Mouse (Mus musculus) adrenal gland, adult 8-10 months (tissue): ENCODE data around the gene Mfsd11. TPM values are rescaled to one million over a fixed set of nuclear protein-coding genes. Genes with fewer than 3 reads are reported as not detected.
"Not testable (repeated sequence)": the region's sequence is repeated elsewhere in the genome, so short reads cannot be mapped to it uniquely, and the experiment has no call there.

Experiments used
- DNase-seq: peaks from one replicate; pipeline ENCODE4 v3.0.0; 2022
- total RNA-seq, 4 experiments: library from RNA; stranded (reverse); gene quantifications; 2 replicates each; pipeline ENCODE4 v1.2.4; 2022

Gene Mfsd11
- total RNA-seq, 4 experiments from 2014 or later = 45.7 to 69.2 (median 52.9) TPM

DNA sequence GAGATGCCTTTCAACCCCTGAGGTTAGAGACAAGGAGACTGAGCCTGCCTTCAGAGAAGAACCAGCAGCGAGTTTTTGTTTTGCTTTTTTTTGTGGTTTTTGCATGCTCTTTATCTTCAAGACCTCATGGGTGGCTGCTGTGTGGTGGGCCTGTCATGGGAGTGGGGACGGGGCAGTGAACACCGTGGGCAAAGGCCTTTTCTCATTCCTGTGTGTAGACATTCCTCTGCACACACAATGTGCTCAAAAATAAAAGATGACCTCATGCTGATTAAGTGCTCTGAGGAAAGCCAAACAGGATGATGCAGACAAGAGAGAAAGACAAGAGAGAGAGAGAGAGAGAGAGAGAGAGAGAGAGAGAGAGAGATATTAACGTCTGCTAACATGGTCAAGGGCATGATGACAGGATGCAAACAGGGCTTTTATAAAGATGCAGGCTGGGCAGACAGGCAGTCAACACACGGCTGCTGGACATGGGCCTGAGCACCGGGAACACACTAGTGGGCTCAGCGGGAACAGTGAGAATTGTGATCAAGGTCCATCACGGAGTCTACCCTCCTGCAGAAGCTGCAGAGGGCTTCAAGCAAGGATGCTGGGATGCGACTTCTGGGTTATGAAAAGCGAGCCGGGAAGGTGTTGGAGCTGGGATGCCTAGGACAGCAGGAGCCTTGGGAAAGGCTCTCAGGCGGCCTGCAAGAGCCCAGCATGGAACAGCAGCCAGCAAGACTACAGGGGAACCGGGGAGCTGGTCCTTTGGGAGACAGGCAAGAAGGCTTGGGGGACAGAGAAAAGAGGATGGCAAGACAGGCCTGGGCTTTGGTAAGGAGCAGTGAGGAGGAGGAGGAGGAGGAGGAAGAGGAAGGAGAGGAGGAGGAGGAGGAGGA, 30.9 kb upstream of the Mfsd11 start:
- no peak for DNase-seq

DNA sequence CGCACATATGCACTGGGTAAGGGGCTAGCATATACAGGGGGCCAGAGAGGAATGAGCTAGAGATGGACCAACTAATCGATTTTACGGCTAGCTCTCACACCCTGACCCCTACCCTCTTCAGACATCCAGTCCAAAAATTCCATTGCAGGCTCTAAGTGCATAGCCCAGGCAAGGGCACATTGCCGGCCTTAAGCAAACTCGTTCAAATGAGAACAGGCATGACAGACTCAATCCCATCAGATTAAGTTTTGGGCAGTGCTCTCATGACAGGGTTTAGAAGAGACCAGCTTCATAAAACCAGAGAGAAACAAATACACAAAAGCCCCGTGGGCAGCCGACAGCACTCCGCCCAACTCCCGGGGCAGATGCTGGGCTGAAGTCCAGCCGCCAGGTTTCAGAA, 30.0 kb upstream of the Mfsd11 start:
- no peak for DNase-seq

DNA sequence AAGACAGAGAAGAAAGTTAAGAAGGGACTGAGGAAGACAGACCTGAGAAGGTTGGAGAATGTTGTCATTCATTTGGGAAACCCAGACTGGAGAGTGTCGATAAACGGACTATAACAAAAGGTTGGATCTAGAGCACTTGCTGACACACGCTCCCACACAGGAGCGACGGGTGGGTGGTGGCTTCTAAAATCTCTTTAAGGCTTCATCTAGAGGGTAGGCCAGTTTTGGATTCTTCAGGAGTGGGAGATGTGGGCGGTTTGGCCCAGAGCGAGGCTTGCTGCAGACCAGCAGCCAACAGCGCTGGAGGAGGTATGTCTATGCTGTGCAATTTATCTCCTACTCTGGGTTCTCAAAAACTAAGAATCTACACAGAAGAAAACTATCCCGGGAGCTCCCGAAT, 29.6 kb upstream of the Mfsd11 start:
- DNase-seq = no peak

DNA sequence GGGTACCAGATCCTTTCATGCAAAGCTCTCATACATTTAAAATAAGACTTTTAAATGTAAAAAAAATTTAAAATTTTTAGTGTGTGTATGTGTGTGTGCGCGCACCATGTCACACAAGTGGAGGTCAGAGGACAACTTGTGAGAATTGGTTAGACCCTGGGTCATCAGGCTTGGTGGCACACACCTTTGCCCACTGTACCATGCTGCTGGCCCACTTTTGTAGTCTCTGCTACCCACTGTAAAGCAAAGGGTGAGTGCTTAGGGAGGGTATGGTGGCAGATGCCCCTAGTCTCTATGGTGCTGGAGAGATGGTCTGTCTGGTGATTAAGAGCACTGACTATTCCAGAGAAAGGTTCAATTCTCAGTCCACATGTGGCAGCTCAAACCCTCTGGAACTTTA, 29.0 kb upstream of the Mfsd11 start:
- DNase-seq = no peak

DNA sequence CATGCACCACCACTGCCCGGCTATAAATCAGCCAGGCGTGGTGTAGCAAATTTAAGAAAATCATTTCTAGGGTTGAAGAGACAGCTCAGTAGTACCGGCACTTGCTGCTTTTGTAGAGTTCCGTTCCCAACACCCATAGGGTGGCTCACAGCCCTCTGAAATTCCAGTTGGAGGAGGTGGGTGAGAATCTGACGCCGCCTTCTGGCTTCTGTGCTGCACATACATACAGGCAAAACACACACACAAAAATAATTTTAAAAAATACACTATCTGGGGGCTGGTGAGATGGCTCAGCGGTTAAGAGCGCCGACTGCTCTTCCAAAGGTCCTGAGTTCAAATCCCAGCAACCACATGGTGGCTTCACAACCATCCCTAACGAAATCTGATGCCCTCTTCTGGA, 28.4 kb upstream of the Mfsd11 start:
- not testable (repeated sequence) for DNase-seq

DNA sequence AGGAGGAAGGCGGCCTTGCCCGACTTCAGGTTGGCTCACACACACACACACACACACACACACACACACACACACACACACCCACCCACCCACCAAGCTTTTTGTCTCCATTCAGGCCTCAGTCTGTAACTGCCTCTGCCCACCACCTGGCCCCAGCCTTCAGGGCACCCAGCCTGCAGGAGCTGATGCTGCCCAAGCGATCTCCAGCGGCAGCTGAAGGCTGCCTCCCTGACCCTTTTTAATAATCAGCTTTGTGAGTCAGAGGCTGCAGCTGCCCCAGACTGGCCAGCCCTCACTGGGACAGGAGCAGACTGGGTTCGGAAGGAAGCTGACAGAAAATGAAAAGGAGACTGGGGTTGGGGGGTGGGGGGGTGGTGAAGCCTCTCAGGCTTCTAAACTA, 27.0 kb upstream of the Mfsd11 start:
- DNase-seq = peak; percentile 53

DNA sequence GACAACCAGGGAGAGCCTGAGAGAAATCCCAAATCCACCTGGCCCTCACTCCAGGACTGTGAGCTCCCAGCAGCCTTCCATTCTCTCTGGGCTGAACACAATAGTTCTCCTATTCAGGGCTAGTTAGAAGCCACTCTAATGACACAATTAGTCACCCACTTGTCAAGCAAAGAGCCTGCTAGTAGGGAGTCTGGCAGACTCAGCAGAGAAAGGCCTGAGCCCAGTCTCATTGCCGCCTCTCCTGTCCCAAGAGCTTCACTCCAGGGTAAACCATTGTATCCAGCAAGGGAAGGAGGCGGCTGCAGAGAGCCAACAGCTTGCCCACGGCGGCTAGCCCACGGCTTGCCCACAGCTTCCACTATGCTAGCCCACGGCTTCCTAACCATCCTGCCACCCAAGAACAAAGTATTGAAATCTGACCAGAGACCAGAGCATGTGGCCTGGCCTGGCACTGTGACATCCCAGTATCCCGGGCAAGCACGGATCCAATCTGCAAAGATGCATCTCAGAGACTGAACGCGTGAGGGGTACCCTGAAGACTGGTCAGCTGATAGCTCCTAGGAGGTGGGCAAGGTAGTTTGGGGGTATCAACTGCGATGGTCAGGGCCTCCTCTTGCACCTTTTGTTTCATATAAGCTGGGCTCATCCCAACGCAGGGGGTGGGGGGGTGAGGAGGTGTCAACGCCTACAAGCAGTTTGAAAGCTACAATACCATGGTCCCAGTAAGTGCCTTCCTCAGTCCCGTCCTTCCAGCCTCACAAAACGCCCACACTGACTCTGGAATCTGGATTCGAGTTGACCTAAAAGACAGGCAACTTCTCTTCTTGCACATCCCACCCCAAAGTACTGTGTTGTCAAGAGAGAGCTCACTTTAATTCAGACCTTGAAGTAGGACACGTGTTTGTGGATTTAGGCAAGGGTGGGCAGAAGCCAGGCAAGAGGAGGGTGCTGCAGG, 25.4 kb upstream of the Mfsd11 start:
- DNase-seq = no peak

DNA sequence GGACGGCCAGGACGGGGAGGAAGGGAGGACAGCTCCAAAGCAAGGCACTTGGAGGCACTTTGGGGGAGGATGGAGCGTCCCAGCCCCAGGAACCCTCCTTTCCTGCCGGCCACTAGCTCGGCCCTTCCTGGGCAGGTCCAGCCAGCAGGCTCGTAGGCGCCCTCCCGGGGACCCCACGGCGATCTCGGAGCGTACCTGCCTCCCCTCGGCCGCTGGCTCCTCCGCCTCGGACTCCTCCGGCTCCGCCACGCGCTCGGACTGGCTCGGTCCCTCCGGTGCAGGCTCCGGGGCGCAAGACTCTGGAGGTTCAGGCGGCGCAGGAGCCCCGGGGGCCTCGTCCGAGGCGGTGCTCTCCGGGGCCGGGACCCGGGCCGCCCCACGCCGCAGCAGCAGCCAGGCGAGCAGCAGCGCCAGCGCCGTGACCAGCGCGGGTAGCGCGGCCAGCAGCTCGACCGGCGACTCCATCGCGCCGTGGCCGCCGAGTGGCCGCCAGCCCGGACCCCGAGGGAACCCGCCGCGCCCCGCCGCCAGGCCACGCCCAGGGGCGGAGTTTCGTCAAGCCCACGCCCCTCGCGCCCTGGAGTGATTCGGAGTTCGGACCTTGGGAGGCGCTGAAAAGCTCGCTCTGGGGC, 24.6 kb upstream of the Mfsd11 start, which contains the start of gene Mxra7:
TSS of gene Mxra7 (minus strand) at position 513 of the 632 bp plus-strand sequence.
- DNase-seq = peak; percentile 75

DNA sequence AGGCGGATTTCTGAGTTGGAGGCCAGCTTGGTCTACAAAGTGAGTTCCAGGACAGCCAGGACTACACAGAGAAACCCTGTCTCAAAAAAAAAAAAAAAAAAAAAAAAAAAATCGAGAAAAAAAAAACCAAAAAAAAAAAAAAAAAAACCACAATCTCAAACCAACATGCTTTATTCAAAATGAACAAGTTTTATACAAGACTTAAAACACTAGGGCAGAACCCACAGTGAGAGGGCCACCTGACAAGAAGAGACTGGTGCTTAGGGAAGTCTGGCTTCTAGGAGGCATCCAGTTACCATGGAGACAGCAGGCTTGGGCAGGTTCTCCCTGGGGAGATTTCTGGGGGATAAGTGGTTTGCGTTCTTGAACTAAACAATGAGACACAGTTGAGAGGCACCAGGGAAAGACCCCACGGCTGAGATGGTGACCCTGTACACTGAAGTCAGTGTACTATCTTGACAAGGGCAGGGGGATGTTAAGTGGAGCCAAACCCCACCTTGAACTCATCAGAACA, 20.0 kb upstream of the Mfsd11 start:
- no peak for DNase-seq

DNA sequence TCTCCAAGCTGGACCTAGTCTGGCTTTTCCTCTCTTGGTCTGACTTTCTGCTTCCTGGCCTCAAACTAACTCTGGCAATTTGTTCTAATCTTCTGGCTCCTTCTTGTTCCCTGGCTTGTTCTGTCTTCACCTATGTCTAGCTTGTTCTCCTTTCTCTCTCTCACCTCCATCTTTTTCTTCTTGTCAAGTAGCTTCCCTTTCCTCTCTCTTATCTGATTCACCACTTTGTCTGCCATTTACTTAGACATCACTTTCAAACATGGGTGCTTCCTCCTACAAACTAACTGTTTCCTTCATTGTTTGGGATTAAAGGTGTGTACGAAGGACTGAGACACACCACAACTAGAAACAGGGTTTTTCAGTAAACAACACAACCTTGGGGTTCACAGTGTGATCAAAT, 17.3 kb upstream of the Mfsd11 start:
- DNase-seq = no peak

DNA sequence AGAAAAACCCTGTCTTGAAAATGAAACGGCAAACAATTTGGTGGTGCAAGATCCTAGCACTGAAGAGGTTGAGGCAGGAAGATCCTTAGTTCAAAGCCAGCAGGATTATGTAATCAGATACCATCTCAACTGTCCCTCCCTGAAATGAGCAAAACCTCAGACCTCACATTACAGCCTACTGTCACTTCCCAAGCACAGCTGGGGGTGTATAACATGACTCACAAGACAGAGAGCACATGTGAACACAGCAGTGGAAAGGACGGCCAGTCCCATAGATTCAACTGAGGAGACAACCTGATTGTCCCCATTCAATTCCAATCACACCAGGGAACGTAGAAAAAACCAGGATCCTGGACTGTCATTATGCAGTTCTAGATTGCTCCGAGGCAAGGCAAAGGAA, 16.0 kb upstream of the Mfsd11 start:
- DNase-seq = no peak

DNA sequence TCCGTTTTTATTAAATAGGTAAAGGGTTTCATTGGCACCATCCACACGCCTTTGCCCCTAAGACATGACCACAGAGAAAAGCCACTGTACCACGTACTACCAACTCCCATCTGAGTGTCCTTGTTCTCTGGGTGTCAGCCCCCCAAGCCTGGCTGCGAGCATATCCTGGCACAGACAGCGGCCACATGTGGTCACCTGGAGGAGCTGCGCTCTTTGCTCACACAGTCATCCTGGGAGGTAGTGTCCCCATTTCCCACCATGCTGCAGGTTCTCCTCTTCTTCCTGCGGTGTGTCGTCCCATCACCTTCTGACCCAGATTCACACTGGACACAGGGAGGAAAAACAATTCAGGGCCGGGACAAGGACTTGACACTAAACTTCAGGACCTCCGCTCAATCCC, 14.8 kb upstream of the Mfsd11 start:
- DNase-seq = no peak

DNA sequence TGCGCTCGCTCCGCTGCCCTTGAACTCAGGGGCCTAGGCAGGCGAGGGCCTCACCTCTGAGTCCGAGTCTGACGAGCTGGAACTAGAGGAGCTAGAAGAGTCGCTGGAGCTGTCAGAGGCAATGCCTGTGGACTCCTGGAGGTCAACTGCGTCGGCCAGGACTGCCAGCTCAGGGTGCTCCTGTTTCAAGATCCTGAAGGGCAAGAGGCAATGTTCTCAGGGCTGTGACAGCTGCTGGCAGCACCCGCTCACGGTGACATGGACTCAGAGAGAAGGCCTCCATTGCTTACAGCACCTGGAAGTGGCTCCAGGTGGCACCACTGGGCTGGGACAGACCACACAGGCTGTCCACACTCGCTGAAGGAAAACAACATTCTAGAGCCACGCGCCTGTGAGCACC, 13.3 kb upstream of the Mfsd11 start:
- no peak for DNase-seq

DNA sequence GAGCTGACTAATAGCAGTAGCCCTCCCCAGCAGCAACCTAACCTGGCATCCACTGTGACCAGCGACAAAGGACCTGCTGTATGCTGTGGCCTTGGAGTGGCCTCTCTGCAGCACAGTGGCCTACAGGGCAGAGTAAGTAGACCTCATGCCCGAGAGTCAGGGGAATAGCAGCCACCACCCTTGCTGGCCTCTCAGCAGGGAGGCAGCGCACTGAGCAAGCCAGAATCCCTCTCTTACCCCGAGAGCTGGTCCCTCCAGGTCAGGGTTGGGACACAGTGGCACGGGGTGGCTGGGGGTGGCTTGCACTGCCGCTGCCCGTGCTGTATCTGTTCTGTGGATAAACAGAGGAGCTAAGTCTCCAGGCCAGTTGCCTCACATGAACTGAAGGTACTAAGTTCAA, 12.6 kb upstream of the Mfsd11 start:
- no peak for DNase-seq

DNA sequence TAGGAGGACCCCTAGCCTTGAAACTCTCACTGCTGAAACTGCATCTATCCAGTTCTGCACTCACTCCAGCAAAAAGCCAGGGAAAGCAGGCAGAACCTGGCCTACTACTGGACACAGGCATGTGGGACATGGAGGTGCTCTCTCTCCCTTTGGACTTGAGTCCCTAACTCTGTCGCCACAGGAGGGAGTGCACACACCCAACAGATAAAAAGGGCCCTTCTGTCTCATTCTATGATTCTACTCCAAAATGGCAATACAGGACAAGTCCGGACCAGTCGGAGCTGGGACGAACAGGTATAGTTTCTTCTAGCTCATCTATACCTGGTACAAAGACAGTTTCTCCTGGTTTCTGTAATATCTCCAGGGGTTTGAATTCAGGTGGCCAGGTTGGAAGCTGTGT, 11.5 kb upstream of the Mfsd11 start:
- no peak for DNase-seq

DNA sequence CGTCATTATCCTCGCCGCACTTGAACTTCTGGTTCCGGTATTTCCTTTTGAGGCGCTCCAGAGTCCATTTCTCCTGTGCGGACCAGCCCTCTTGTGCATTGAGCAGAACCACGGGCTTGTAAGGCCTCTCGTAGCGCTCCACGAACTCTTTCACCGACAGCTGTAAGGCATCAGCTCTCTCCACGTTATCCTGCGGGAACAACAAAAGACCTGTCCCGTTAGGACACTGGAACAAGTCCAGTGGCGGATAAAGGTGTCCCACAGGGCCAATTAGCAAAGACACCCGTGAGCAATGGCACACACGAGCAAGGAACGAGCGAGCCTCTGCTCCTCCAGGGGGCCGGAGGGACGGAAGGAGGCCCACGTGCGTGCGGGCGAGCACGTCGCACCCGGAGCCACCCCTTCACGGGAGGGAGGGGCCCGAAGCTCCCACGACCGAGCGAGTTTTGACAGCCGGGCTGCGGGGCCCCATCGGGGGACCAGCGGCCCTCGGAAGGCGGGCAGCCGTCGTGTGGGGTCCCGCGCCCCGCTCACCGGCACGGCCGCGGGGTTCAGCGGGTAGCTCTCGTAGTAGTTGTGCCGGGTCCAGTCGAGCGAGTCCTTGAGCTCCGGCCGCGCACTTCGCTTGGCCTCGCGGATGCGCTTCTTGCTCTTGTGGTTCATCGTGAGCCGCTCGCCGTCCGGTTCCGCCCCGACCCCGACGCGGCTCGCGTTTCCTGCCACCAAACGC, 9.5 kb upstream of the Mfsd11 start:
- DNase-seq = peak; percentile 67

DNA sequence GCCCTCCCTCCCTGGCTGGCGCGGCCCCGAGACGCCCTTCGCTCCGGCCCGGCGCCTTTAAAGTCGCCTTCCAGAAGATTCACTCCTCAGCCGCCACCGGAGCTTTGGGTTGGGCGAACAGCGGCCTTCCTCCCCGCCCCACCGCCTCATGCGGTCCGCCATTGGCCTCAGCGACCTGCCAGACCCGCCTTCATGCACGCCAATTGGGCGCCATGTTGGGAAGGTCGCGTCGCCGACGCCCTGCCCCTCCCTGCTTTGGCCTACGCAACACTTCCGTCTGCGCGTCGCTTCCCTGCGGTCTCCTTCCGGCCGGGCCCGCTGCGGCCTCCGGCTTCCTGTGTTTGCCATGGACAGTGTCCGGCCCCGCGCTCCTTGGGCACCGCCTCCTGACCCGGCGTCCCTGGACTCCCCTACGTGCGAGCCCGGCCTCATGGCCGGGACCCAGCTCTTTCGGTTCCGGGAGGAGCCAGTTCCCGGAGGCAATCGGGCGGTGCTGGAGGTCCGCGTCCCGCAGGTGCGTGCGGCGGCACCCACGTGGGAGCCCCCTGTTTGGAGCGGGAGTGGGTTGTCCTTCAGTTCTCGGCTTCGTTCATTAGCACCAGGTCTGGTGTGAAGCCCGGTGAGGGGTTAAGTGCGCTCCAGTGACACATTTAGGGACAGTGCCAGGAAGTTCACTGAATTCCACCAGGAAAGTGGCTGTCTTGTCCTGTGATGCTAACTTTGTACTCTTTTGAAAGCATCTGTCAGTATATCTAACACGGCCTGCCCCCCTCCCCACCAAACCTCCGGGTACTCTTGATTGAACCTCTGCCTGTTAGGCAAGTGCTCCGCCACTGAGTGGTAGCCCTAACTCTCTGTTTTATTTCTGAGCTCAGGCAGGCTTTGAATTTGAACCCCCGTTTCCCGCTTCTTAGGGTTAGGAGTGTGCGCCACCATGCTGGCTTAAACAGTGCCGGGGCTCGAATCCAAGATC, 8.7 kb upstream of the Mfsd11 start, which contains the start of the genes Mettl23 and Jmjd6:
TSS of gene Mettl23 (plus strand) at position 18 of the 973 bp plus-strand sequence.
TSS of gene Jmjd6 (minus strand) at position 189 of the 973 bp plus-strand sequence.
- DNase-seq = peak; percentile 98

DNA sequence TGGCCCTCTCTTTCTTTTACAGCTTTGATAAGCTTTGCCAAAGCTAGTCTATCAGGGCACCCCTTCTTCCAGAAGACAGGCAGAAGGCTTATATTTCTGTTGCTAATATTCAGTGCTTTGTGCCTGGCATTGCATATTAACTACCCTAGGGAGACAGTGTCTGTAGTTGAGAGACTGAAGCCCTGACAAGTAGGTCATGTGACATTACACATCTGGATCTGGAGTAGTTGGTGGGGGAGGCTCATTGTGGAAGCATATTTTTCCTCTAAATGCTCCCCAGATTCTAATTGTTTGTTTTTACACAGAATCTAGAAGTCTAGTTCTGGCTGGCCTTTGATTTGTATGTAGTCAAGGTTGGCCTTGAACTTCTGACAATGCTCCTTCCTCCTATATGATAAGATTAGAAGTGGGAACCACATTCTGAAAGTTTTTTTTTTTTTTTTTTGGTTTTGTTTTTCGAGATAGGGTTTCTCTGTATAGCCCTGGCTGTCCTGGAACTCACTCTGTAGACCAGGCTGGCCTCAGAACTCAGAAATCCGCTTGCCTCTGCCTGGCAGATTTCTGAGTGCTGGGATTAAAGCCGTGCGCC, 5.6 kb upstream of the Mfsd11 start:
- no peak for DNase-seq

DNA sequence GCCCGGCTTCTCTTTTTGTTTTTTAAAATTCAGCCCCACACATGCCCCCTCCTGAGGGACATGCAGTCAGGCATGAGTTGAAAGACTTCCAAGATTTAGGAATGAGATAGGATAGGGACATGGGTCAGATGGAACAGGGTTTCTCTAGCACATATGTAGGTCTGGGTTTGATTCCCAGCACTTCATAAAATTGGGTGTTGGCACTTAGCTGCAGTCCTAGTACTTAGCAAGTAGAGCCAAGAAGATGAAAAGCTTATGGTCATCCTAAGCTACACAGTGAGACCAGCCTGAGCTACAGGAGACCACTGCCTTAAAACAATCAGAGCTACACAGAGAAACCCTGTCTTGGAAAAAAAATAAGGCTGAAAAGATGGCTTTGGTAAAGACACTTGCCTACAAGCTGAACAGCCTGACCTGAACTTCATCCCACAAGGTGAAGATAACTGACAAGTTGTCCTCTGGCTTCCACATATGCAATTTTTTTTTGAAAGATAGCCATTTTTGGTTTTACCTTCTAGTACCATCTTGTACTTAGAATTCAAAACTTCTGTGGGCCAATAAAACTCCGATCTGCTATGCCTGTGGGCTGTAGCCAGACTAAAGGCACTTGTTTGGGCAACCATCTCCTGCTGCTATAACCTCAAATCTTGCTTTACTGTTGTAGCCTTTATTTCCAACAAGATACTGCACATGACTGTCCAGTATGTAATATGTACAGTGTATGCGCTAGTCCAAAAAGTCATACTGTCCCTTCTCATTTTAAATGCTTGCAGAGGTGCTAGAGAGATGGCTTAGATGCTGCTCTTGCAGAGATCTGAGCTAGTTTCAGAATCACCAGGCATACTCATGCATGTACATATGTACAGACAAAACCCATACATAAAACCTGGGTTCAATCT, 4.8 kb upstream of the Mfsd11 start:
- DNase-seq = no peak
